Mouse (Mus musculus) liver, adult 2 months (tissue): ENCODE results near the gene Slu7.

ENCODE experiments used
- CTCF ChIP-seq: fragments of 200-500 bp; IDR thresholded peaks from 2 replicates; pipeline ENCODE4 v1.5.1; 2011; ENCODE audit warnings: low read depth, low read length, control low read depth
- POLR2A ChIP-seq: fragments of 200-500 bp; IDR thresholded peaks from 2 replicates; pipeline ENCODE4 v1.6.1; 2011; ENCODE audit warnings: low read length, control low read depth; ENCODE audit not compliant: insufficient read depth; ENCODE audit errors: extremely low read depth

DNA sequence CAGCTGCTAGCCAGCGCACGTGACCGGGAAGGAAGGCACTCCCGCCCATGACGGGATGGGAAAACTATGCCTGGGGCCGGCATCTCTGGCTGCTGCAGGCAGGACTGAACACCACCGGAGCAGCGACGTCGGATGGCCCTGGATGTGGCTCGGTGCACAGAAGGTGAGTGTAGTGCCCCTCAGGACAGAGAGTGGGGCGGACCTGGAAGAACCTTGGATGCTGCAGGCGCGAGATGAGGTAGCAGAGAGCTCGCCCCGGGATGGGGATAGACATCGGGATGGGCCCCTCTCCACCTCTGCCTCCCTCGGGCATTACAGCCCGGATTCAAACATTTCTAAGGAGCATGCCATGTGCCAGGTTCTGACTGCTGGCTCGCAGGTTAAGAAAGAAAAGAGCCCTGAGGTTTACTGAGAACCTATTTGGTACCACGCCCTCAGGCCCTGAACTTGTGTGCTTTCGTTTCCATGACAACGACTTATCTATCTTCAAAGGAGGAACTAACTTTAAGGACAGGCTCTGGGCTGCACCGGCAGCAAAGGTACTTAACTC, 40.8 kb downstream of the Slu7 start, which contains the start of gene C1qtnf2:
- TF ChIP-seq POLR2A, result no peak
- no peak for TF ChIP-seq CTCF
